Mouse (Mus musculus) intestine, postnatal 0 days (tissue): ENCODE measurements at regions not wholly inside any gene's neighbourhood (a gene's known extent, or its start where the extent isn't known, plus 50 kb on each side); places are given as distances from the start of the nearest gene placed in this dataset. TPM values are rescaled to one million over a fixed set of nuclear protein-coding genes. Genes with fewer than 3 reads are reported as not detected.

Experiments used
- ATAC-seq: fragments of 200-750 bp; cut with Nextera tagmentation; 2 replicates; pipeline ENCODE4 v1.8.0; 2017; ENCODE audit warnings: mild to moderate bottlenecking, moderate TSS enrichment, moderate library complexity
- H3K27ac ChIP-seq: fragments of 300-500 bp; sonication (generic); 2 replicates; pipeline ENCODE4 v1.5.1; 2014; ENCODE audit warnings: mild to moderate bottlenecking, low read depth, low read length, moderate library complexity
- H3K27me3 ChIP-seq: fragments of 300-500 bp; sonication (generic); replicated peaks from 2 replicates; pipeline ENCODE4 v1.6.1; 2014; ENCODE audit warnings: low read length, mixed read lengths; ENCODE audit not compliant: control insufficient read depth, insufficient read depth
- H3K36me3 ChIP-seq: fragments of 300-500 bp; sonication (generic); 2 replicates; pipeline ENCODE4 v1.6.1; 2014; ENCODE audit warnings: mild to moderate bottlenecking, moderate library complexity; ENCODE audit not compliant: control insufficient read depth, insufficient read depth
- H3K4me1 ChIP-seq: fragments of 300-500 bp; sonication (generic); replicated peaks from 2 replicates; pipeline ENCODE4 v1.6.1; 2014; ENCODE audit warnings: antibody characterized with exemption, low read length, mixed read lengths; ENCODE audit not compliant: control insufficient read depth, insufficient read depth
- H3K4me2 ChIP-seq: fragments of 300-500 bp; sonication (generic); replicated peaks from 2 replicates; pipeline ENCODE4 v1.6.1; 2014; ENCODE audit warnings: low read depth, mild to moderate bottlenecking, moderate library complexity
- H3K4me3 ChIP-seq: fragments of 300-500 bp; sonication (generic); 2 replicates; pipeline ENCODE4 v1.5.1; 2014; ENCODE audit warnings: low read depth, low read length
- H3K9ac ChIP-seq: fragments of 300-500 bp; sonication (generic); 2 replicates; pipeline ENCODE4 v1.6.1; 2014; ENCODE audit warnings: mild to moderate bottlenecking, low read depth, low read length
- H3K9me3 ChIP-seq: fragments of 300-500 bp; sonication (generic); 2 replicates; pipeline ENCODE4 v1.6.1; 2016; ENCODE audit warnings: mixed run types; ENCODE audit not compliant: control insufficient read depth
- CTCF ChIP-seq: sonication (generic); IDR thresholded peaks from 2 replicates; pipeline ENCODE4 v1.5.1; 2016; ENCODE audit warnings: low read depth, mild to moderate bottlenecking, control low read depth, antibody characterized with exemption, moderate library complexity
- WGBS: fragments of 180-500 bp; shearing (Covaris S2); extraction: QIAGEN DNeasy Blood & Tissue Kit; methylation state at CpG from one replicate; pipeline ENCODE4 v1.1.7; 2014; 5-methylcytosine and 5-hydroxymethylcytosine counted together
- microRNA-seq: library from miRNA; unstranded; fragments of <30 nt; microRNA quantifications from one replicate; pipeline ENCODE4, GENCODE M21; 2016

DNA sequence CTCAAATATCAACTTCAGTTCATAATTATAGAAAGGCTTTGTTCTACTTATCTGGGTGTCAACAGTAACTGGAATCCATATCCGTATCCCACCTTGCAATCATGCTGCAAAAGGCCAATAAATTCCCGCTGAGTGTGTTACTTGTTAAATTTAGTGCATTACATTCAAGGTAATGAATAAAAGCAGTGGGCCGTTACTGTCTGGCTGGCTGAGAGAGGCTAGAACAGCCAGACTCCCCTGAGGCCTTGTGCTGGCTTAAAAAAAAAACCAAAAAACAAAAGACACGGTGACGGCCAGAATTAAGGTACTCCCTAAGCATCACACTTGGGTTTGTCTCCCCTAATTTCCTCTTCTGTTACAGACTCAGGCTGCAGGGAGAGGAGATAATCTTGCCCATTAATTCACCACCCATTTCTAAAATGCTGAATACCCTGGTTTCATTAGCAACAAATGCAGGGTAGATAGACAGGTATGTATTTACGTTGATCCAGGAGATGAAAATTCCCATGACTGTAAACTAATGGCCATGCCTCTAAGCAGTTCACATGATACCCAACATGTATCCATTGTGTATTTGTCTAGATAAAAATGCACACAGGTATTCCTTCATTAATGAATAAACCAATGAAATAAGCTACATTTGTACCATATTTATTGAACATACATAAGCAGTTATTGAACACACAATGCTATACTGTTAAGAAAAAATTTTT is 74.1 kb upstream of the Gm11146 start:
- Histone ChIP-seq H3K27me3 (no peaks in the 10 kb centered on the region), H3K36me3 (no peaks in the 10 kb centered on the region), H3K4me2 (no peak overlapping the region), H3K9ac (no peak overlapping the region), H3K4me1 (no peaks in the 10 kb centered on the region; the same call in 1 of the 2 replicates), H3K4me3 (no peak overlapping the region), H3K27ac (no peak overlapping the region), H3K9me3 (no peaks in the 10 kb centered on the region)
- no peak for TF ChIP-seq CTCF
- ATAC-seq, result no peak
- 66% methylated on average over 6 of the region's 6 CpGs for WGBS

DNA sequence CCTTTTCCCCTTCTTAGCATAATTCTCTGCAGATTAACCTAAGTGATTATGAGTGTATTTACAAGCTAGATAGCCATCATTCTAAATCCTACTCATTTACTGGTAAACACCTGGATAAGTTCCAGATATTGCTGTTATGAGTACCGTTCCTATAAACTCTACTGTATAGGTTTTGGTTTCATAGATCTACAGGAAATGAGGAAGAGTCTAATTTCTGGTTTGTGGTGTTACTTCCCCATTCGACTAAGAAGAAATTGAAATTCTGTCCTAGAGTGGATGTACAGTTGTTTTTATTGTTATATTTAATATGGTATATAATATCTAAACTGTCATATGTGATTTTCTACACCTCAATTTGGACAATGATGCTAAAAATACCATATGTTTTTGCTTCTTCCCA is 69.4 kb upstream of the Gm11146 start:
- Histone ChIP-seq H3K4me3 (no peak overlapping the region), H3K4me1 (no peaks in the 10 kb centered on the region), H3K27me3 (no peaks in the 10 kb centered on the region), H3K4me2 (no peak overlapping the region), H3K27ac (no peak overlapping the region), H3K9ac (no peak overlapping the region), H3K36me3 (no peaks in the 10 kb centered on the region), H3K9me3 (no peaks in the 10 kb centered on the region)
- WGBS, result 84% methylated on average over 2 of the region's 2 CpGs
- TF ChIP-seq CTCF, result no peak
- ATAC-seq, result no peak

- Histone ChIP-seq H3K27ac (no peak overlapping the region), H3K36me3 (no peaks in the 10 kb centered on the region), H3K9me3 (no peaks in the 10 kb centered on the region), H3K4me2 (no peak overlapping the region), H3K4me1 (no peaks in the 10 kb centered on the region), H3K9ac (no peak overlapping the region), H3K27me3 (no peaks in the 10 kb centered on the region), H3K4me3 (no peak overlapping the region)
- TF ChIP-seq CTCF, result no peak
- WGBS, result 86% methylated on average over 4 of the region's 4 CpGs
- ATAC-seq, result no peak
These were observed 63.9 kb upstream of the Gm11146 start for GRCm38 (mm10) chr16:77665781-77666180.

- 33% methylated on average over 4 of the region's 4 CpGs for WGBS
These were observed 60.2 kb upstream of the Gm11146 start for GRCm38 (mm10) chr16:77662107-77662518.

DNA sequence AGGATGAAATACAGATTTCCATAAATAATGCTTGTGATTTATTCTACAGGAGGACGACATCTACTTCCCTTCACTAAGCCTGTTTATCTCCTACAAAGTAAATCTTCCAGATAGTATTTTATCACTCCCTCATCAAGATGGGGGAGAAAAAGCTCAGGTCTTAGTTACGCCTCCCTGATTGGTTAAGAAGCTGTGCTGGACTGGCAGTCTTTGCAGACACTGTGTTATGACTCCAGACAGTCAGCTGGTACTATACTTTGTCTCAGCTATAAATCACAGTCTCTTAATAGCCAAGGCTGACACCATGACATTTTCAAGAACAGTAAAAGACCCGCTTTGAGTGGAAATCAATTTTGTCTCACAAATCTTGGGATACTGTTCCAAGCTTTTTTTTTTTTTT is 51.4 kb upstream of the Gm11146 start:
- no peak overlapping the region for H3K9ac ChIP-seq

More at GRCm38 (mm10) chr16:77662107-77662518, 60.2 kb upstream of the Gm11146 start:
- H3K9me3 ChIP-seq, result no peaks in the 10 kb centered on the region
- no peaks in the 10 kb centered on the region for H3K36me3 ChIP-seq
- H3K4me3 ChIP-seq, result no peak overlapping the region
- TF ChIP-seq CTCF, result no peak
- H3K27ac ChIP-seq, result no peak overlapping the region
- no peaks in the 10 kb centered on the region for H3K4me1 ChIP-seq
- H3K27me3 ChIP-seq, result no peaks in the 10 kb centered on the region
- H3K9ac ChIP-seq, result no peak overlapping the region
- no peak overlapping the region for H3K4me2 ChIP-seq
- ATAC-seq, result no peak

More for the DNA sequence above, 51.4 kb upstream of the Gm11146 start:
- ATAC-seq, result no peak
- H3K36me3 ChIP-seq, result no peaks in the 10 kb centered on the region
- H3K4me2 ChIP-seq, result no peak overlapping the region
- H3K4me3 ChIP-seq, result no peak overlapping the region
- H3K27ac ChIP-seq, result no peak overlapping the region
- no peaks in the 10 kb centered on the region for H3K4me1 ChIP-seq
- 37% methylated on average over 3 of the region's 3 CpGs for WGBS
- no peaks in the 10 kb centered on the region for H3K9me3 ChIP-seq
- H3K27me3 ChIP-seq, result no peaks in the 10 kb centered on the region
- no peak for TF ChIP-seq CTCF

Small RNAs in the stretch of these regions (microRNA-seq; reads per million reads assigned to microRNA genes)
- gene Gm25025, result not detected
